Mouse (Mus musculus) bone marrow, adult 2 months (tissue): ENCODE data around the gene Amz2. TPM values are rescaled to one million over a fixed set of nuclear protein-coding genes. Genes with fewer than 3 reads are reported as not detected.
"Not testable (repeated sequence)": the region's sequence is repeated elsewhere in the genome, so short reads cannot be mapped to it uniquely, and the experiment has no call there.

Experiments used
- H3K27ac ChIP-seq: fragments of 200-500 bp; 2 replicates; pipeline ENCODE4 v1.5.1; 2012; ENCODE audit warnings: low read depth, mild to moderate bottlenecking, control low read depth, inconsistent platforms, low read length; ENCODE audit not compliant: control insufficient read depth, poor library complexity, insufficient read depth
- H3K4me1 ChIP-seq: fragments of 200-500 bp; 2 replicates; pipeline ENCODE4 v1.6.1; 2011; ENCODE audit warnings: low read length; ENCODE audit not compliant: control insufficient read depth, insufficient read depth
- H3K4me3 ChIP-seq: fragments of 200-500 bp; replicated peaks from 2 replicates; pipeline ENCODE3; 2011; ENCODE audit warnings: mild to moderate bottlenecking, low read depth, low read length, control low read depth; ENCODE audit not compliant: control insufficient read depth
- CTCF ChIP-seq: fragments of 200-500 bp; IDR thresholded peaks from 2 replicates; pipeline ENCODE4 v1.5.1; 2011; ENCODE audit warnings: low read length, control low read depth; ENCODE audit not compliant: control insufficient read depth, insufficient read depth
- POLR2A ChIP-seq: fragments of 200-500 bp; IDR thresholded peaks from 2 replicates; pipeline ENCODE4 v1.6.1; 2011; ENCODE audit warnings: low read depth, mild to moderate bottlenecking, control low read depth, low read length, borderline replicate concordance; ENCODE audit not compliant: control insufficient read depth
- WGBS: fragments of 180-500 bp; shearing (Covaris S2); methylation state at CpG from one replicate; pipeline ENCODE4 v1.1.7; 2018; 5-methylcytosine and 5-hydroxymethylcytosine counted together
- polyA plus RNA-seq: library from polyadenylated mRNA; stranded (reverse); fragments of >200 nt; gene quantifications from 2 replicates; pipeline ENCODE4 v1.2.4, GENCODE M21; 2011; ENCODE audit warnings: low replicate concordance; ENCODE audit not compliant: missing spikeins, insufficient read depth, insufficient read length

Amz2 gene
- polyA plus RNA-seq, 1 experiment = 19.3 TPM

DNA sequence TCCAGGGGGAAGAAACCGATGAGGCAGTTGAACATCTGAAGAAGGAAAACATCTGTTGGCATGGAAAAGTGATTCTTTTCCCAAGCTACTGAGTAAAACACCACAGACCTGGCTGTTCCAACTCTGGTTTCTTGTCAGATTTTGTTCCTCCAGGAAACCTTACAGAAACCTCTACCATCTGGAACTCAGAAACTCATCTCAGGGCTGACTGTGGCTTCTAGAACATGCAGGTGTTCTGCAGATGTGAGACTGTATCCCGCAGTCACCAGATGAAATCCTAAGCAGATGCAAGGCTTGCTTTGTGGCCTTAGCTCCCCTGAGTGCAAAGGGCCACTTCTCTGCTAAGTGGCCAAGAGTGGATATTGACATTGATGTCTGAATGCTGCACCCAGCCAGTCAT lies 64.0 kb downstream of the Amz2 start:
- WGBS = 82% methylated on average over 2 of the region's 2 CpGs

DNA sequence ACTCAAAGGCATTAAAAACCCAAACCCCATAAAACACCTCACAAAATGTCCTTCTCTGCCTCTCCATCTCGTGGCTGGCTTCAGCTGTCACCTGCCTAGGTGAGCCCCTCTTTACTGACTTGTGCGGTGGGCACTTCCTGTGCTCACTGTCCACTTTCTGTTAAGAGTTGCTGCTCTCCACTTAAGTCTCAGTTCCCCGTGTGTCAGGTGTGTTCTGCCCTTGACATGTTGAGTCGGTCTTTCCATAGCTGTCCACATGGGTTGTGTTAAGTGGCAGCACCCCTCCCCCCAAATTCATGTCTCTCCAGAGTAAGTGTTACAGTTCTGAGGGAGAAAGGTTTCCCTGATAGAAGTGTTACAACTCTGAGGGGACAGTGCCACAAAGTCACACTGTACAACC lies 66.1 kb downstream of the Amz2 start:
- H3K4me1 ChIP-seq = peaks cover 11% of the 10 kb centered on the region; the same call in 1 of the 2 replicates
- WGBS = 82% methylated on average over 4 of the region's 4 CpGs
- no peak overlapping the region for H3K27ac ChIP-seq
- H3K4me3 ChIP-seq = no peak overlapping the region
- TF ChIP-seq CTCF (no peak), POLR2A (no peak)

More for the DNA sequence above, 64.0 kb downstream of the Amz2 start:
- Histone ChIP-seq H3K4me1 (peaks cover 7% of the 10 kb centered on the region), H3K27ac (no peak overlapping the region), H3K4me3 (no peak overlapping the region)
- TF ChIP-seq POLR2A = no peak
- TF ChIP-seq CTCF = no peak

DNA sequence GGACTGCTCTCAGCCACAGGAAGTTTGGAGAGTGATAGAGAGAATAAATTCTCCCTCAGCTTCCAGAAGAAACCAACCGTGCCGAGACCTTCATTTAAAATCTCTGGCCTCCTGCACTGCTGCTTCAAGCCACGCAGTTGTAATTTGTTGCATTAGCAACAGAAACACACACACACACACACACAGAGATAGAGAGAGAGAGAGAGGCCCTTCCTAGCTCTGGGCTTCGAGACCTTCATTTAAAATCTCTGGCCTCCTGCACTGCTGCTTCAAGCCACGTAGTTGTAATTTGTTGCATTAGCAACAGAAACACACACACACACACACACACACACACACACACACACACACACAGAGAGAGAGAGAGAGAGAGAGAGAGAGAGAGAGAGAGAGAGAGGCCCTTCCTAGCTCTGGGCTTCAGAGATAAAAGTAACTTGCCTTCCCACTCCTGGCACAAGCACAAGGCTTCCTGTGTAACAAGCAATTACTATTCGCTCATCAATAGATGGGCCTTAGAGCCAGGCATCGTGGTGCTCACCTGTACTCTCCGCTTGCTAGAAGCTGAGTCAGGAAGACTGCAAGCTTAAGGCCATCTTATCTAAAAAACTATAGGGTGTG lies 67.2 kb downstream of the Amz2 start:
- H3K4me1 ChIP-seq = peaks cover 12% of the 10 kb centered on the region; the same call in 1 of the 2 replicates
- not testable (repeated sequence) for H3K27ac ChIP-seq
- WGBS = 63% methylated on average over 8 of the region's 8 CpGs

DNA sequence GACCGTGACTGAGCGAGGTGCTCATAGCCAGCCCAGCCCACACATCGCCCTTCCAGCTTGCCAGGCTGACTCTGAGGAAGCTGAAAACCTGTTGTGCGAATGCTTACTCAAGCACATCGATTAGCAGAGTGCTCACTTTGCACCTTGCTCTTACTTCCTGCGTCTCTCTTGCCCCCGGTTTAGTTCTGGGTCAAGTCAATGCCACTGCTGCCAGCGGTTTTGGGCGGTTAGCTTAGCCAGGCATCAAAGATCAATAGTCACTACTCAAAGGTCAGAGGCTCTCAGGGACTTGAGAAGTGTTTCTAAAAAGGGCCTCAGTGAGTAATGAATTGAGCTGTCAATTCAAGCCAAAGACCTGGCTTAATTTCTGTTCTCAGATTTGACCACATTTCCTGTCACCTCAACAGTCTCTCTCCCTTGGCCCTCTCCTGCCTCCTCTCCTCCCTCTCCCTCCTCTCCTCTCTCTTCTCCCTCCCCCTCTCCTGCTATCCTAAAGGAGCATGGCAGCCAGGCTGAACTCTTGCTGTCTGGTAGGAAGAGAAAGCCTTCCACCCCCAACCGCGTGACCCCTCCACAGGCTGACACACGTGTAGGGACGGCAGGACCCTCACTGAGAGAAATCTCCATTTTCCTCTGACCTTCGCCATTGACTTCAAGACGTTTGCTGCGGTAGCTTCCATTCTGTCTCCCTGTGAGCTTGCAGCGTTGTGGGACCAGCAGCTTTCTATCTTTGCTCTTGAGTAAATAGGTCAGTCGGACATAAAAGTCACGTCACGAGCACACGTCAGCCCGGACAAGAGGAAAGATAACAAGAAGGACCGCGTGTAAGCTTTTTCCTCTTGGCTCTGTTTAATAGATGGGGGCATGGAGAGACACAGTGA lies 69.4 kb downstream of the Amz2 start:
- peak overlapping the region; percentile 68 for H3K27ac ChIP-seq
- WGBS = 44% methylated on average over 24 of the region's 24 CpGs
- no peak overlapping the region for H3K4me3 ChIP-seq
- TF ChIP-seq CTCF (no peak), POLR2A (no peak)
- peaks cover 13% of the 10 kb centered on the region for H3K4me1 ChIP-seq

More for the DNA sequence above, 67.2 kb downstream of the Amz2 start:
- H3K4me3 ChIP-seq = not testable (repeated sequence)

DNA sequence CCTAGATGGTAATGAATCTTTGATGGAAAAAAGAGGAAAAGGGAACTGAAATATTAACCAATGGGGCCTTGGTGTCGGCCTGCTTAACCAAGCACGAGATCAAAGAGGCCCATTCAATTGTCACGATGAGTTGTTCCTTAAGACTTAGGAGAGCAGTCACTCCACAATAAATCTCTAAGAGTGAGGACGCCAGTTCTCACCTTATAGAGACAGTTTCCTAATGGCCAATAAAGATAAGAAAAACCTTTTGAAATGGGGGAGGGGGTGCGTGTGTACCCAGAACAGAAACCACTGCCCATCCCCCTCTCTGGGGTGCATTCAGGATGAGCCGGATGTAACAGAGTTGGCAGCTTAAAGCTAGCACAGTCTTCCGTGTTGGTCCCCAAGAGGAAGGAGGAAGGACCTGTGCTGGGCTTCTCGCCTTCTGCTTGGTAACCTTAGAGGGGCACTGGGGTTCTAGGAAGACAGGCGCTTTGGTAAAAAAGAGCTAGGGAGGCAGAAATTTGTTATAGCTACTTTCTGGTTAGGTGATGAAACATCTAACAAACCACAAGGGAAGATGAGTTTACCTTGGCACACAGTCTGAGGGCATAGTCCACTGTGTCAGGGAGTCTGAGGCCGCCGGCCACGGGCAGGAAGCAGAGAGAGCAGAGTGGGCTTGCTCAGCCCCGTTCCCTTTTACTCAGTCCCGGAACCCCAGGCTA lies 70.2 kb downstream of the Amz2 start:
- Histone ChIP-seq H3K4me1 (peaks cover 13% of the 10 kb centered on the region), H3K4me3 (no peak overlapping the region), H3K27ac (peak overlapping the region; percentile 73)
- WGBS = 4% methylated on average over 14 of the region's 14 CpGs
- TF ChIP-seq CTCF = no peak

DNA sequence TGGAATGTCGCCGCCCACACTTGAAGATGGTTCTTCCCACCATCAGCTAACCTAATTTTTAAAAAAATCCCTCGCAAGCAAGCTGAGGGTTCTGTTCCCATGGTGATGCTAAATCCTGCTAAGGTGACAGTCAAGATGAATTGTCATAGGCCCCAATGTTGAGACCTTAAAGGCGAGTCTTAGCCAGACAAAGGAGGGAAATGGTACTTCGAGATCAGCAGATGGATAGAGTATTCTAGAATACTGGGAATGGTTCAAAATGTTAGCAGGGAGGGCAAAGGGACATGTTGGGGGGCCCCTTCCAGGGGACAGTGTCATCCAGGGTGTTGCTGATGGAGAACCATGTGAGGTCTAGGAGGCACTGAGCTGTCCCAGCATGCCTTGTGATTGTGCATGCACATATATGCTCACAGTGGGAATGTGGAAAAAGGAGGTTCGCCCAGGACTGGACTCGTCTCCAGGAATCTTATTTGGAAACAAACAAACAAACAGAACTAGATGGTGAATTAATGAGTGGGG lies 70.8 kb downstream of the Amz2 start:
- Histone ChIP-seq H3K4me3 (no peak overlapping the region), H3K27ac (peak overlapping the region; percentile 73), H3K4me1 (peaks cover 13% of the 10 kb centered on the region)
- 43% methylated on average over 7 of the region's 7 CpGs for WGBS
- TF ChIP-seq POLR2A = no peak

DNA sequence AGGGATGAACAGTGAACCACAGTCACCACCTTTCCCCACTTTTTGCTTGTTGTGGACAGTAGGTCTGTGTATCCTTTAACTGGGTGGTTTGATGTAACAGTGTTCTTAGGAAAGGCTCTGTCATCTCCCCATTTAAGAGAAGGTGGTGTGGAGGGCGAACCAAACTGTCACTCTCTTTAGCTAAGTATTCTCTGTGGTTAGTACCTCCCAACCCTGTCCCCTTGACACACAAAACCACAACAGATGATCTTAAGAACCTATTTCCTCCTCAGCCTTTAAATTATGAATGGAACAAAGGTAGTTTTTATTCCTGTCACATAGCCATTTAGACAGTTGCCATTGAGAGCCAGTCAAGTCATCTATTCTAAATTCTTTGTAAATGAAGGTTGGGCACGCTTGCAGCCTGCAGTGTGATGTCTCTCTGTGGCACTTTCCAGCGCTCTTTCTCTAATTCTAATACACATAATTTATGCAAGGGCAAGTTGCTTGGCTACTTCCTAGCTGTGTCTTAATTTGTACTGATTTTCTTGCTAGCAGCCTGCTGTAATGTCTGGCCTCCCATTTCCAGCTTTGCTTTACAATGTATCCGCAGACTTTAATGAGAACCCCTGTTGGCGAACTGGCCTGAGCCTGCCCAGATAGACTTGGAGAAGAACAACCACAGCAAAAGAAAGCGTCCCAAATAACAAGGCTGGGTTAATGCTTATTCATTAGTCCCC lies 71.4 kb downstream of the Amz2 start:
- WGBS = 43% methylated on average over 6 of the region's 6 CpGs
- Histone ChIP-seq H3K27ac (no peak overlapping the region), H3K4me1 (peaks cover 13% of the 10 kb centered on the region), H3K4me3 (no peak overlapping the region)
- TF ChIP-seq CTCF = no peak
- TF ChIP-seq POLR2A = no peak

DNA sequence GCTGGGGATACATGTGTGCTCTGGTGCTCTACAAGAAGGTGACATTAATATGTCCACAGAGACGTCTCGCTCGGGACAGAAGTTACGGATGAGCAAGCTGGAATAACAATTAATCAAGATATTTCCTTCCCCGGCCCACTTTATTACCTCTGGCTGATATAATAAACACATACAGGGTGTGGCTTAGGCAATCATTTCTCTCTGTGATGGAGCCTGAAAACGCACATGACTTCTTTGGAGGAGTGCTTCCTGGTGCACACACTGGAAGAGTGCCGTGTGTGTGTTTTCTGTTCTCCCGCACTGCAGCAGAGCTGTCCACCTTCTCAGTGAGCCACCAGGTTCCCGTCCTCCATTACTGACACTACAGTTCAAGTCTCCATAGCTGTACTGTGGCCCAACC lies 72.2 kb downstream of the Amz2 start:
- peaks cover 13% of the 10 kb centered on the region for H3K4me1 ChIP-seq

More for the DNA sequence above, 72.2 kb downstream of the Amz2 start:
- Histone ChIP-seq H3K27ac (no peak overlapping the region), H3K4me3 (no peak overlapping the region)
- TF ChIP-seq CTCF (no peak), POLR2A (no peak)
- 55% methylated on average over 9 of the region's 9 CpGs for WGBS
